ENCODE assay signal across 16 mouse cellular contexts in the genomic region with DNA sequence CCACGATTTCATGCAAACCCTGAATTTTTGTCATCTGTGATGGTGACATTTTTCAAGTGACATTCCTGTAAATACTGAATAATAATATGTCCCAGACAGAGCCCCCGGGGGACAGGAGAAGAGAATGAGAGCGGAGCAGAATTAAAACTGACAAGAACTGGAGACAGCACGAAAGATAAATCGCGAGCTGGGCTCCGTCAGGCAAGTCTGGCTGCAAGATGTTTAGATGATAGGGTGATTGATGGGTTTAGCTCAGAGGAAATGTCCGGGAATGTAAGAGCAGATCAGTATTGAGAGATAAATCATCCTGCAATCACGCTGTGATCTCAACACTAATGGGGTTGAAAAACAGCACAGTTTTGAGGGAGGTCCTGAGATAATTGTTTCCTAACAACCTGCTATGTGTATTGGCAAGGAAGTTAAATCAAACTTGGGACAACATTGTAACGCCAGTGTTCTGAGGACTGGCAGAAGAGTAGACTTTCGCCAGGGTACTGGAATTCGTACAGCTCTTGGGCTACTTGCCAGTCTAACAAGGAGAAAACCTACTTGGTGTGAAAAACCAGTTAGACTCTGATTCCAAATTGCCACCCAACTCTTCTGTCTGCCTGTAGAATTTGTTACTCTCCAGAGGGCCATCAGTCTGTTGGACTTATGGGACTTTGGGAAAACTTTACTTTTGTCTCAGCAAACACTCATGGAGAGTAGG.
DNase-seq lines count a peak whose midpoint lies in the region; ATAC-seq lines count a peak whose summit lies in the region.
"Had no signal": no experiment of that assay in that cellular context is flagged by ENCODE, and none has a peak within 500 bp of the region (broad histone marks: within the 10 kb centered on the region; RNA-seq: fewer than 3 reads in every experiment).

No protein-coding gene starts in this region.

- no peaks in the 10 kb centered on the region for H3K36me3 ChIP-seq in midbrain, embryonic 14.5 days (ENCODE audit: control insufficient read depth, insufficient read depth, low read length)
- H3K36me3 ChIP-seq in midbrain, embryonic 10.5 days: no peaks in the 10 kb centered on the region
- no peaks in the 10 kb centered on the region for H3K36me3 ChIP-seq in kidney, embryonic 14.5 days (ENCODE audit: control insufficient read depth, insufficient read depth, low read length)
- no peaks in the 10 kb centered on the region for H3K36me3 ChIP-seq in neural tube, embryonic 14.5 days (ENCODE audit: control insufficient read depth, insufficient read depth, low read length)
- H3K36me3 ChIP-seq: midbrain, embryonic 12.5 days had no signal

- H3K9ac ChIP-seq in midbrain, embryonic 14.5 days (replicated peaks; ENCODE audit: low read length): no peak overlapping the region
- H3K9ac ChIP-seq in kidney, embryonic 14.5 days (ENCODE audit: low read depth, low read length): no peak overlapping the region
- H3K9ac ChIP-seq in neural tube, embryonic 14.5 days (replicated peaks; ENCODE audit: low read depth, low read length): no peak overlapping the region
- H3K9ac ChIP-seq: midbrain, embryonic 12.5 days had no signal

- 71% methylated on average over 12 of the region's 12 CpGs for WGBS in midbrain, embryonic 14.5 days
- 85% methylated on average over 12 of the region's 12 CpGs for WGBS in midbrain, embryonic 10.5 days
- WGBS in kidney, embryonic 14.5 days: 23% methylated on average over 12 of the region's 12 CpGs
- WGBS in neural tube, embryonic 14.5 days: 41% methylated on average over 12 of the region's 12 CpGs

- no peaks in the 10 kb centered on the region for H3K4me1 ChIP-seq in midbrain, embryonic 14.5 days (ENCODE audit: control insufficient read depth, insufficient read depth, low read length)
- no peaks in the 10 kb centered on the region for H3K4me1 ChIP-seq in midbrain, embryonic 10.5 days
- H3K4me1 ChIP-seq in kidney, embryonic 14.5 days (ENCODE audit: control insufficient read depth, insufficient read depth, low read length): 0 out of 2 replicates have a peak, but pooled peaks cover 2% of the 10 kb centered on the region
- no peaks in the 10 kb centered on the region for H3K4me1 ChIP-seq in neural tube, embryonic 14.5 days (ENCODE audit: control insufficient read depth, insufficient read depth, low read length)
- H3K4me1 ChIP-seq: midbrain, embryonic 12.5 days had no signal

- H3K27ac ChIP-seq in midbrain, embryonic 14.5 days (replicated peaks; ENCODE audit: low read depth, low read length): no peak overlapping the region
- no peak overlapping the region for H3K27ac ChIP-seq in midbrain, embryonic 10.5 days (replicated peaks)
- H3K27ac ChIP-seq in kidney, embryonic 14.5 days (ENCODE audit: low read depth, low read length): no peak overlapping the region
- no peak overlapping the region for H3K27ac ChIP-seq in neural tube, embryonic 14.5 days (ENCODE audit: low read depth, low read length)
- H3K27ac ChIP-seq: midbrain, embryonic 12.5 days had no signal

- DNase-seq in heart, adult 11 months: peak; percentile 65
- no peak for DNase-seq in heart, adult 18-20 months
- DNase-seq in midbrain, embryonic 14.5 days: peak; percentile 43
- DNase-seq in midbrain, embryonic 10.5 days (ENCODE audit: low spot score): no peak
- DNase-seq in layer of hippocampus, adult 8-10 months (ENCODE audit: low spot score in 2 of 2): no peak
- no peak for DNase-seq in adipocyte (ENCODE audit: low spot score)
- DNase-seq: adrenal gland, postnatal 25 days; cerebellum, adult 18-20 months; gastrocnemius, postnatal 36 days; lung, adult 2 months; thymus, postnatal 36 days had no signal

- H3K9me3 ChIP-seq in midbrain, embryonic 14.5 days (ENCODE audit: control insufficient read depth, low read length): no peaks in the 10 kb centered on the region
- H3K9me3 ChIP-seq in midbrain, embryonic 10.5 days (replicated peaks): no peaks in the 10 kb centered on the region
- no peaks in the 10 kb centered on the region for H3K9me3 ChIP-seq in kidney, embryonic 14.5 days (ENCODE audit: control insufficient read depth, low read length)
- H3K9me3 ChIP-seq in neural tube, embryonic 14.5 days (ENCODE audit: control insufficient read depth, low read length): no peaks in the 10 kb centered on the region
- H3K9me3 ChIP-seq: midbrain, embryonic 12.5 days had no signal

- H3K4me2 ChIP-seq in midbrain, embryonic 14.5 days (ENCODE audit: low read length): no peak overlapping the region
- 0 out of 2 replicates have a peak overlapping the region, but pooled peaks have one; percentile 5 for H3K4me2 ChIP-seq in kidney, embryonic 14.5 days (replicated peaks; ENCODE audit: low read depth, low read length)
- H3K4me2 ChIP-seq in neural tube, embryonic 14.5 days (ENCODE audit: low read depth, low read length): no peak overlapping the region
- H3K4me2 ChIP-seq: midbrain, embryonic 12.5 days had no signal

- no peaks in the 10 kb centered on the region for H3K27me3 ChIP-seq in midbrain, embryonic 14.5 days (ENCODE audit: control insufficient read depth, insufficient read depth, low read length)
- no peaks in the 10 kb centered on the region for H3K27me3 ChIP-seq in midbrain, embryonic 10.5 days (ENCODE audit: low read depth, poor library complexity, severe bottlenecking)
- H3K27me3 ChIP-seq in kidney, embryonic 14.5 days (ENCODE audit: control insufficient read depth, insufficient read depth, low read length): no peaks in the 10 kb centered on the region
- no peaks in the 10 kb centered on the region for H3K27me3 ChIP-seq in neural tube, embryonic 14.5 days (ENCODE audit: control insufficient read depth, insufficient read depth, low read length)
- H3K27me3 ChIP-seq: midbrain, embryonic 12.5 days had no signal

- H3K4me3 ChIP-seq in midbrain, embryonic 14.5 days (replicated peaks; ENCODE audit: low read depth, low read length): no peak overlapping the region
- H3K4me3 ChIP-seq in midbrain, embryonic 10.5 days: no peak overlapping the region
- H3K4me3 ChIP-seq in kidney, embryonic 14.5 days (ENCODE audit: low read length): no peak overlapping the region
- H3K4me3 ChIP-seq in neural tube, embryonic 14.5 days (ENCODE audit: low read depth, low read length): no peak overlapping the region
- H3K4me3 ChIP-seq: erythroblast, embryonic 14.5 days; midbrain, embryonic 12.5 days had no signal

- no peak for ATAC-seq in midbrain, embryonic 14.5 days (ENCODE audit: low FRiP score, low TSS enrichment)
- ATAC-seq in kidney, embryonic 14.5 days (ENCODE audit: low FRiP score, low TSS enrichment): no peak
- peak; percentile 68 for ATAC-seq in neural tube, embryonic 14.5 days (ENCODE audit: low read depth)
- ATAC-seq: inflammation-experienced regulatory T-cells, adult 6 months had no signal

Comparison
In these comparisons a context has a peak if more than half of its experiments do, and no peak if none do; other contexts are left out.
1. DNase-seq: peak in heart, adult 11 months (single experiment) and midbrain, embryonic 14.5 days (single experiment); none in heart, adult 18-20 months (0 of 2), midbrain, embryonic 10.5 days (single experiment), layer of hippocampus, adult 8-10 months (0 of 2) and adipocyte (single experiment).